In genomic region chr19:6306137-6306551, GRCm38 (mm10) we compare ENCODE assay signal across 8 mouse cellular contexts. TPM values are rescaled to one million over a fixed set of nuclear protein-coding genes. Genes with fewer than 3 reads are reported as not detected.
DNase-seq lines count a peak whose midpoint lies in the region; ATAC-seq and TF ChIP-seq lines count a peak whose summit lies in the region.

Cdc42bpg (plus strand) TSS chr19:6306456.

- DNase-seq in adrenal gland, postnatal 14 days, result peak; percentile 91
- DNase-seq in embryonic facial prominence, embryonic 11.5 days (ENCODE audit: low spot score), result peak; percentile 88
- peak; percentile 84 to 87 for DNase-seq in heart, adult 9 months (ENCODE audit: low spot score in 2 of 2)
- peak; percentile 94 for DNase-seq in kidney, adult 8-10 months
- DNase-seq in lung, postnatal 0 days (ENCODE audit: low spot score), result peak; percentile 95
- DNase-seq in ovary, adult 18-20 months (ENCODE audit: low spot score), result peak; percentile 80
- DNase-seq in thymus, postnatal 14 days, result peak; percentile 94

- H3ac ChIP-seq in C2C12 (ENCODE audit: control insufficient read depth, insufficient read length, low read depth), result peak within 1 kb of the TSS; percentile 67

- peak within 1 kb of the TSS; percentile 81 for H3K4me2 ChIP-seq in embryonic facial prominence, embryonic 11.5 days (ENCODE audit: low read depth, low read length)
- peak within 1 kb of the TSS; percentile 80 for H3K4me2 ChIP-seq in lung, postnatal 0 days (replicated peaks; ENCODE audit: low read depth, low read length)

- H3K4me1 ChIP-seq in embryonic facial prominence, embryonic 11.5 days (ENCODE audit: control insufficient read depth, insufficient read depth, low read length), result no peaks in the 10 kb centered on the region; the same call in 1 of the 2 replicates
- H3K4me1 ChIP-seq in lung, postnatal 0 days (ENCODE audit: insufficient read depth, low read depth, low read length), result peaks cover 13% of the 10 kb centered on the region

- H3K27me3 ChIP-seq in C2C12 (ENCODE audit: control insufficient read depth, insufficient read depth, insufficient read length), result no peaks in the 10 kb centered on the region
- H3K27me3 ChIP-seq in embryonic facial prominence, embryonic 11.5 days (ENCODE audit: control insufficient read depth, insufficient read depth, low read length), result no peaks in the 10 kb centered on the region
- no peaks in the 10 kb centered on the region for H3K27me3 ChIP-seq in lung, postnatal 0 days (replicated peaks; ENCODE audit: insufficient read depth, low read length)

- 2% methylated on average over 31 of the region's 38 CpGs for WGBS in embryonic facial prominence, embryonic 11.5 days
- WGBS in lung, postnatal 0 days, result 2% methylated on average over 25 of the region's 38 CpGs

- H3K9ac ChIP-seq in embryonic facial prominence, embryonic 11.5 days (replicated peaks; ENCODE audit: low read length), result peak within 1 kb of the TSS; percentile 45
- H3K9ac ChIP-seq in lung, postnatal 0 days (replicated peaks; ENCODE audit: low read depth), result peak within 1 kb of the TSS; percentile 60

- no peak within 1 kb of the TSS for H3K27ac ChIP-seq in embryonic facial prominence, embryonic 11.5 days (replicated peaks; ENCODE audit: low read depth, low read length)
- peak within 1 kb of the TSS; percentile 90 for H3K27ac ChIP-seq in lung, postnatal 0 days (ENCODE audit: low read length)

- no peaks in the 10 kb centered on the region for H3K79me3 ChIP-seq in C2C12 (ENCODE audit: low read depth)

- no peak for TF ChIP-seq EP300 in lung, postnatal 0 days (IDR thresholded peaks at IDR 0.05)

- peak; percentile 58 for ATAC-seq in embryonic facial prominence, embryonic 11.5 days (replicated peaks; ENCODE audit: insufficient number of reproducible peaks, low FRiP score, low TSS enrichment, low read depth)
- peak; percentile 80 for ATAC-seq in lung, postnatal 0 days

- no peaks in the 10 kb centered on the region for H3K9me3 ChIP-seq in embryonic facial prominence, embryonic 11.5 days (replicated peaks; ENCODE audit: control insufficient read depth, low read length)
- H3K9me3 ChIP-seq in lung, postnatal 0 days (ENCODE audit: low read length), result no peaks in the 10 kb centered on the region

- no peak for TF ChIP-seq CTCF in C2C12 (IDR thresholded peaks at IDR 0.05; ENCODE audit: control insufficient read depth, insufficient read depth, insufficient read length)
- TF ChIP-seq CTCF in lung, postnatal 0 days (IDR thresholded peaks at IDR 0.05), result no peak

- H3K4me3 ChIP-seq in C2C12 (ENCODE audit: insufficient read depth, poor library complexity, severe bottlenecking), result peak within 1 kb of the TSS; percentile 18
- peak within 1 kb of the TSS; percentile 73 for H3K4me3 ChIP-seq in embryonic facial prominence, embryonic 11.5 days (ENCODE audit: low read depth, low read length)
- H3K4me3 ChIP-seq in lung, postnatal 0 days (ENCODE audit: low read depth, low read length), result peak within 1 kb of the TSS; percentile 62

- no peaks in the 10 kb centered on the region for H3K79me2 ChIP-seq in C2C12 (ENCODE audit: control insufficient read depth, insufficient read depth)

- H3K36me3 ChIP-seq in C2C12 (ENCODE audit: control insufficient read depth, insufficient read depth), result no peaks in the 10 kb centered on the region
- no peaks in the 10 kb centered on the region for H3K36me3 ChIP-seq in embryonic facial prominence, embryonic 11.5 days (replicated peaks; ENCODE audit: control insufficient read depth, insufficient read depth, low read depth, low read length)
- H3K36me3 ChIP-seq in lung, postnatal 0 days (ENCODE audit: insufficient read depth, low read length), result 0 out of 2 replicates have a peak, but pooled peaks cover 1% of the 10 kb centered on the region

TF ChIP-seq in C2C12, 6 proteins besides CTCF, POLR2A, EP300 and RAD21:
- TF ChIP-seq MYOD1 (IDR thresholded peaks at IDR 0.05; ENCODE audit: control insufficient read depth, insufficient read length, low read depth), result no peak
- TF ChIP-seq CEBPB (IDR thresholded peaks at IDR 0.05; ENCODE audit: low read depth), result no peak
- no peak for TF ChIP-seq MAX (IDR thresholded peaks at IDR 0.05)
- TF ChIP-seq FOSL1 (IDR thresholded peaks at IDR 0.05; ENCODE audit: insufficient read depth, low read length, poor library complexity, severe bottlenecking), result no peak
- TF ChIP-seq MYOG (IDR thresholded peaks at IDR 0.05; ENCODE audit: control insufficient read depth, extremely low read depth, insufficient read length), result no peak
- no peak for TF ChIP-seq USF1 (IDR thresholded peaks at IDR 0.05; ENCODE audit: low read depth)

RNA-seq across cellular contexts. Expression of gene Cdc42bpg, which starts in this region (rescaled TPM):
- 7.2 TPM for polyA plus RNA-seq in C2C12 (2012; fragmentation: generic; extraction: Trizol)
- total RNA-seq in adrenal gland, postnatal 14 days (2021), result 9.9 and 11.5 TPM in 2 replicates
- polyA plus RNA-seq in embryonic facial prominence, embryonic 11.5 days (2014; fragmentation: Nextera tagmentation; extraction: Ambion mirVana), result 0.43 and 0.61 TPM in 2 replicates
- 2.8 and 3.2 TPM in 2 replicates for polyA plus RNA-seq in lung, postnatal 0 days (2015; fragmentation: Nextera tagmentation; extraction: Ambion mirVana)

Comparison
In these comparisons a context has a peak if more than half of its experiments do, and no peak if none do; other contexts are left out.
1. Peak in DNase-seq, ATAC-seq, H3K4me3 ChIP-seq, H3K9ac ChIP-seq and H3K4me2 ChIP-seq in embryonic facial prominence, embryonic 11.5 days; RNA of the gene not detected or under 1 TPM.
2. H3K4me3 ChIP-seq: peak in every context shown above with its lines; median percentile 73 in embryonic facial prominence, embryonic 11.5 days; 62 in lung, postnatal 0 days; 18 in C2C12.